Mouse (Mus musculus): ENCODE results near the gene Erc1. TPM values are rescaled to one million over a fixed set of nuclear protein-coding genes. Genes with fewer than 3 reads are reported as not detected.
"Not testable (repeated sequence)": the region's sequence is repeated elsewhere in the genome, so short reads cannot be mapped to it uniquely, and the experiment has no call there.

Erc1 gene
- polyA plus RNA-seq, 1 experiment from 2014 or later = 34.9 TPM

DNA sequence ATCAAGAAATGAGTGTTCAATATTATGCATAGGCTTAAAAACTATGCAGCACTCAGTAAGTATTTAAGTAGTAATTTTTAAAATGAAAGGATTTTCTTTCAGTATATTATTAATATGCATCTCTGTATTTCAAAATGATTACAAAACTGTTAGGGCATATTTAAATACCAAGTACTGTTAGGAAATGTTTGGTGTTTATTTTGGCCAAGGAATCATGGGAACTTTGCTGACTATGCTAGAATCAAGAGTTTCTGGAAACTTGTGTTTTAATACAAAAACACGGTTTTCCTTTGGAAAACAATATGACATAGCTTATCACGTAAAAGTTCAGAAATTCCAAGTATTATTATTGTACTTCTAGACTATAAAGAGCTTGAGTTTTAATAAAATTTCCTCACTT lies 167.2 kb downstream of the Erc1 start:
- H3K36me3 ChIP-seq (replicated peaks) = no peaks in the 10 kb centered on the region
- no peak overlapping the region for H3K27ac ChIP-seq
- no peak overlapping the region for H3K9ac ChIP-seq
- H3K9me3 ChIP-seq = no peaks in the 10 kb centered on the region
- WGBS = 97% methylated on average over 2 of the region's 2 CpGs
- H3K27me3 ChIP-seq = no peaks in the 10 kb centered on the region
- no peak for ATAC-seq (ENCODE audit: low FRiP score)
- no peak overlapping the region for H3K4me2 ChIP-seq
- no peaks in the 10 kb centered on the region for H3K4me1 ChIP-seq
- H3K4me3 ChIP-seq (replicated peaks) = no peak overlapping the region

DNA sequence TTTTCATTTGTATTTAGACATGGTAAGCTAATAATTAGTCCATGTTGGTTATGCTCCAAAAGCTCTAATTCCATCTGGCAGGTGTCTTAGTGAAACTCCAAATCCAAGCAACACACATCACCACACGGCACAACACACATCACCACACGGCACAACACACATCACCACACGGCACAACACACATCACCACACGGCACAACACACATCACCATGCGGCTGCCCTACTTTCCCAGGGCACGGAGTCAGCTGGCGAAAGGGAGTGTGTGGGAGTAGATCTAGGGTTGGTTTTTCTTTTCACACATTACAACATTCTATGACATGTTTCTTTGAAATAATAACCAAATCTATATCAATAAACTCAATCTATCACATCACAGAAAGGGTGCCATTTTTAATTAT lies 173.2 kb downstream of the Erc1 start:
- no peaks in the 10 kb centered on the region for H3K27me3 ChIP-seq
- no peak overlapping the region for H3K27ac ChIP-seq
- 90% methylated on average over 7 of the region's 7 CpGs for WGBS
- H3K9ac ChIP-seq = no peak overlapping the region
- H3K4me2 ChIP-seq = no peak overlapping the region
- no peak for ATAC-seq (ENCODE audit: low FRiP score)
- H3K4me3 ChIP-seq (replicated peaks) = no peak overlapping the region
- peaks cover 5% of the 10 kb centered on the region for H3K4me1 ChIP-seq
- H3K36me3 ChIP-seq (replicated peaks) = no peaks in the 10 kb centered on the region
- H3K9me3 ChIP-seq = no peaks in the 10 kb centered on the region

- no peaks in the 10 kb centered on the region for H3K27me3 ChIP-seq
- no peaks in the 10 kb centered on the region for H3K36me3 ChIP-seq (replicated peaks)
- H3K9me3 ChIP-seq = no peaks in the 10 kb centered on the region
- 67% methylated on average over 5 of the region's 5 CpGs for WGBS
- no peak overlapping the region for H3K4me2 ChIP-seq
- ATAC-seq (ENCODE audit: low FRiP score) = no peak
- peaks cover 5% of the 10 kb centered on the region for H3K4me1 ChIP-seq
- no peak overlapping the region for H3K27ac ChIP-seq
- no peak overlapping the region for H3K9ac ChIP-seq
- H3K4me3 ChIP-seq (replicated peaks) = no peak overlapping the region
Measured at GRCm38 (mm10) chr6:119674201-119674810, 173.7 kb downstream of the Erc1 start.

DNA sequence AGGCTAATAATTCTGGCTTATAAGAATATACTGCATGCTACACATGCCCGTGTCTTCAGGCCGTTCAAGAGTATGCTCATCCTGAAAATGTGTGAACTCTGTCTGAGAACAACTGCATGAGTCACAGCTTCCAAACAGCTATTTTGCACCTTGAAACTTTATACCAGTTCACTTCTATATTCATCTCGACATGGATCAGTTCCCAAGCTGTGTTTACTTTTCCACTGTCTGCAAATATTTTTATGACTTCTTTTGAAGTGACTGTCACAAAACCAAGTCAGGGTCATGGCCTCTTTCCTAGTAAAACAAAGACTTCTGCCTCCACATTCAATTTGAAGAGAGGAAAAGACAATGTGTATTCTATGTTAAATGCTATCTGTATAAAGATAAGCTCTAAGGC lies 178.2 kb downstream of the Erc1 start:
- H3K4me2 ChIP-seq = no peak overlapping the region
- H3K9me3 ChIP-seq = no peaks in the 10 kb centered on the region
- WGBS = 73% methylated on average over 3 of the region's 3 CpGs
- H3K9ac ChIP-seq = no peak overlapping the region
- H3K36me3 ChIP-seq (replicated peaks) = no peaks in the 10 kb centered on the region
- peaks cover 5% of the 10 kb centered on the region for H3K4me1 ChIP-seq
- H3K4me3 ChIP-seq (replicated peaks) = no peak overlapping the region
- no peak for ATAC-seq (ENCODE audit: low FRiP score)
- H3K27ac ChIP-seq = no peak overlapping the region
- no peaks in the 10 kb centered on the region for H3K27me3 ChIP-seq

DNA sequence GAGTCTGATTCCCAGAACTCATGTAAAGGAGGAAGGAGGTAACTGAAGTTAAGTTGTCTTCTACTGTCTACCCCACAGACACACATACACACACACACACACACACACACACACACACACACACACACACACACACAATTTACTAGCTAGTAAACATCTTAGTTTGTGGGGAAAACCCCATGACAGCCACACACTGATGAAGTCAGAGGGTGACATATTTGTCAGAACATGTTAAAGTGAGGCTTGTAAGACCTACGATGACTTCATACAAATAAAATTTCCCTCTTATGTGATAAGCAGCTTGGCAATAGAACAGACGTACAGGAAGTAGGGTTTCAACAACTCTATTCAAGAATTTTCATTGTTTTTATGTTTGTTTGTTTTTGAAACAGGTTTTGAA lies 185.0 kb downstream of the Erc1 start:
- Histone ChIP-seq H3K4me3 (replicated peaks) (no peak overlapping the region), H3K27me3 (no peaks in the 10 kb centered on the region), H3K4me1 (no peaks in the 10 kb centered on the region), H3K9me3 (no peaks in the 10 kb centered on the region), H3K9ac (no peak overlapping the region), H3K36me3 (replicated peaks) (no peaks in the 10 kb centered on the region), H3K27ac (no peak overlapping the region), H3K4me2 (no peak overlapping the region)
- no peak for ATAC-seq (ENCODE audit: low FRiP score)
- WGBS = 92% methylated on average over 2 of the region's 2 CpGs

- H3K27me3 ChIP-seq = no peaks in the 10 kb centered on the region
- no peak overlapping the region for H3K9ac ChIP-seq
- no peak for ATAC-seq (ENCODE audit: low FRiP score)
- WGBS = 73% methylated on average over 3 of the region's 3 CpGs
- no peaks in the 10 kb centered on the region for H3K4me1 ChIP-seq
- H3K4me2 ChIP-seq = no peak overlapping the region
- H3K9me3 ChIP-seq = no peaks in the 10 kb centered on the region
- H3K27ac ChIP-seq = no peak overlapping the region
- H3K4me3 ChIP-seq (replicated peaks) = no peak overlapping the region
- H3K36me3 ChIP-seq (replicated peaks) = no peaks in the 10 kb centered on the region
Measured at GRCm38 (mm10) chr6:119661081-119661493, 186.9 kb downstream of the Erc1 start.

DNA sequence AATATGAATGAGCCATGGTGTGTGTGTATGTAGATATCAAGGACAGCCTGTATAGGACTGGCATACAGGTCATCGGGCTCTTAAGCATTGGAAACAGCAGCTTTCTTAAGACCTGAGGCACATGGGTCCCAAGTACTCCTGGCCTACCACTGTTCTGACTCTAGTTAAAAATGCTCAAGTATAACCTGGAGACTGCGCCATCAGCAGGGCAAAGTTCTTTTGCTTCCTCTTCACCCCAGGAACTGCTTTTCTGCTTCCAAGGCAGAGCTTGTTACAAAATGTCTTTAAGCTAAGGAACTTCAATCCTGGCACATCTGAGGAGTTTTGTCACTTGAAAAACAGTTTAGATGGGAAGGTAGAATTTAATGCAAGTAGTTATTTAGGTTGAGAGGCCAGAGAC lies 189.5 kb downstream of the Erc1 start:
- ATAC-seq (ENCODE audit: low FRiP score) = no peak
- H3K9me3 ChIP-seq = no peaks in the 10 kb centered on the region
- no peaks in the 10 kb centered on the region for H3K4me1 ChIP-seq
- no peak overlapping the region for H3K4me2 ChIP-seq
- no peaks in the 10 kb centered on the region for H3K36me3 ChIP-seq (replicated peaks)
- H3K9ac ChIP-seq = no peak overlapping the region
- no peak overlapping the region for H3K27ac ChIP-seq
- 95% methylated on average over 2 of the region's 2 CpGs for WGBS
- no peak overlapping the region for H3K4me3 ChIP-seq (replicated peaks)
- no peaks in the 10 kb centered on the region for H3K27me3 ChIP-seq

DNA sequence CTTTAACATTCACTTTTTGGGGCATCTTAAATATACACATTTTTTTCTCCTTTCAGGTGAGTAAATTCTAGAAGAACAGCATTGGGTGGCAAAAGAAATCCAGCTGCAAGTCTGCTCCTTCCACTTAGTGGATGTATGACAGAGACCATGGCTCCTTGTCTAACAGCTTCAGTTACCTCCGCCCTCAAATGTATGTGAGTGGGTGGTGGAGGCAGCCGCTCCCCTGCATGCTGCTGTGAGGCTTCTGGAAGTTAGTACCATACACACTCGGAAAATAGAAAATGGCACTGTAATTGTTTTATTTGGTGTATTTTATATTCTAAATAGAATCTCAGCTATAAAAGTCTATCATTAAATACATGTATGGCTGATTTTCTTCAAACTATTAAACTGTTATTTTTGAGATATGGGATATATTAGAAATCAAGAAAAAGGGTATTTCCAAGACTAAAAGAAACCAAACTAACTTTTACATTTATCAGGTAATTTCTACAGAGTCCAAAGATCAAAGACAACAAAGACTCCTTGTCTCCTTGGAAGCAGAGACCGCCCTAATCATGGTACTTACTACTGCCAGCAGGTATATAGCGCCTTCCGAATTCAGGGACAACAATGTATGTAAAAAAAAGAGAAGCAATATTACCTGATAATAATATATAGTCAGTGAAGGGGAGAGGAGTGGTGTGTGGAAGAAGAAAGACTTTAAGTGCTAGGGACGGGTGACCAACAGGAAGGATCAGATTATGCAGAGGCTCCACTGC lies 190.4 kb downstream of the Erc1 start:
- Histone ChIP-seq H3K4me3 (replicated peaks) (no peak overlapping the region), H3K36me3 (replicated peaks) (no peaks in the 10 kb centered on the region), H3K4me2 (no peak overlapping the region), H3K27ac (no peak overlapping the region), H3K4me1 (no peaks in the 10 kb centered on the region), H3K9me3 (no peaks in the 10 kb centered on the region), H3K27me3 (no peaks in the 10 kb centered on the region), H3K9ac (no peak overlapping the region)
- ATAC-seq (ENCODE audit: low FRiP score) = no peak
- whole genome bisulfite sequencing = 92% methylated on average over 7 of the region's 7 CpGs

GRCm38 (mm10) chr6:119654777-119655176 lies 193.2 kb downstream of the Erc1 start:
- H3K4me2 ChIP-seq; H3K9me3 ChIP-seq; H3K4me1 ChIP-seq; H3K36me3 ChIP-seq (replicated peaks); H3K4me3 ChIP-seq (replicated peaks); ATAC-seq (ENCODE audit: low FRiP score); H3K27me3 ChIP-seq; H3K9ac ChIP-seq; H3K27ac ChIP-seq: not testable (repeated sequence)
- WGBS = 90% methylated on average over 2 of the region's 2 CpGs

DNA sequence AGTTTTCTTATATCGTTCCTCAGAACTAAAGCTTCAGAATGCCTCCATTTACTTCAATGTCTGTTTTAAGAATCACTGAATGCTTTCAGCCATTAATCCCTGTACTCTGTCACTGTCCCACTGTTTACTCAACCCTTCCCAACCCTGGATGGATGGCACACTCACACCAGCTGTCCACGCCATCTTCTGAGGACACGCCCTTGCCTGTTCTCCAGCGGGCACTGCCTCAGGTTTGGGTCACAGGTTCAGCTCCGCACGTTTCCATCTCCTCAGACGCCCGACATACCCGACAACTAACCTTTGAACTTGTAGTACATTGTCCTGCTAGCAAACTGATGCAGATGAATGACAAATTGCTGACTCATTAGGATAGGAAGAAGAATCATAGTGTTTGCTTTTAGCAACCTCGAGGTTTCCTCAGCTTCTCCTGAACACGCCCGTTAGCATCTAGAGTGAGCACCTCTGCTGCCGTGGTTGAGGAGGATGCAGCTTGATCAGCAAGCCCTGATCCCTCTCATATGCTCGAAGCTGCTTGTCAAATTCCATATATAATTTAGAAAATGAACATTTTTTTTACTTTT lies 204.0 kb downstream of the Erc1 start:
- 84% methylated on average over 14 of the region's 14 CpGs for WGBS

GRCm38 (mm10) chr6:119643178-119643728 lies 204.7 kb downstream of the Erc1 start:
- H3K4me2 ChIP-seq = no peak overlapping the region
- WGBS = 92% methylated on average over 7 of the region's 7 CpGs
- no peak for ATAC-seq (ENCODE audit: low FRiP score)
- no peak overlapping the region for H3K4me3 ChIP-seq (replicated peaks)
- H3K9ac ChIP-seq = no peak overlapping the region
- no peaks in the 10 kb centered on the region for H3K9me3 ChIP-seq
- H3K27me3 ChIP-seq = no peaks in the 10 kb centered on the region
- H3K27ac ChIP-seq = no peak overlapping the region
- H3K36me3 ChIP-seq (replicated peaks) = no peaks in the 10 kb centered on the region
- H3K4me1 ChIP-seq = 0 out of 2 replicates have a peak, but pooled peaks cover 2% of the 10 kb centered on the region

More for the DNA sequence above, 204.0 kb downstream of the Erc1 start:
- no peaks in the 10 kb centered on the region for H3K27me3 ChIP-seq
- no peak overlapping the region for H3K27ac ChIP-seq
- no peak overlapping the region for H3K4me2 ChIP-seq
- H3K36me3 ChIP-seq (replicated peaks) = no peaks in the 10 kb centered on the region
- no peak for ATAC-seq (ENCODE audit: low FRiP score)
- no peaks in the 10 kb centered on the region for H3K9me3 ChIP-seq
- 0 out of 2 replicates have a peak, but pooled peaks cover 2% of the 10 kb centered on the region for H3K4me1 ChIP-seq
- H3K4me3 ChIP-seq (replicated peaks) = no peak overlapping the region
- H3K9ac ChIP-seq = no peak overlapping the region

GRCm38 (mm10) chr6:119642718-119643117 lies 205.2 kb downstream of the Erc1 start:
- no peaks in the 10 kb centered on the region for H3K9me3 ChIP-seq
- H3K4me2 ChIP-seq = no peak overlapping the region
- no peak overlapping the region for H3K27ac ChIP-seq
- no peak overlapping the region for H3K4me3 ChIP-seq (replicated peaks)
- no peaks in the 10 kb centered on the region for H3K27me3 ChIP-seq
- no peaks in the 10 kb centered on the region for H3K36me3 ChIP-seq (replicated peaks)
- 91% methylated on average over 2 of the region's 2 CpGs for WGBS
- H3K4me1 ChIP-seq = 0 out of 2 replicates have a peak, but pooled peaks cover 2% of the 10 kb centered on the region
- H3K9ac ChIP-seq = no peak overlapping the region
- ATAC-seq (ENCODE audit: low FRiP score) = no peak
